Mouse (Mus musculus) small intestine, adult 2 months (tissue): ENCODE results near the gene Zap70.

ENCODE experiments used
- CTCF ChIP-seq: fragments of 200-500 bp; IDR thresholded peaks from 2 replicates; pipeline ENCODE4 v1.5.1; 2012; ENCODE audit warnings: low read depth, mild to moderate bottlenecking, control low read depth, inconsistent platforms, low read length, moderate library complexity, mixed read lengths; ENCODE audit not compliant: insufficient replicate concordance, insufficient read length; ENCODE audit errors: extremely low read depth
- POLR2A ChIP-seq: fragments of 200-500 bp; IDR thresholded peaks from 2 replicates; pipeline ENCODE4 v1.6.1; 2012; ENCODE audit warnings: low read depth, mild to moderate bottlenecking, control low read depth, inconsistent platforms, low read length, moderate library complexity

DNA sequence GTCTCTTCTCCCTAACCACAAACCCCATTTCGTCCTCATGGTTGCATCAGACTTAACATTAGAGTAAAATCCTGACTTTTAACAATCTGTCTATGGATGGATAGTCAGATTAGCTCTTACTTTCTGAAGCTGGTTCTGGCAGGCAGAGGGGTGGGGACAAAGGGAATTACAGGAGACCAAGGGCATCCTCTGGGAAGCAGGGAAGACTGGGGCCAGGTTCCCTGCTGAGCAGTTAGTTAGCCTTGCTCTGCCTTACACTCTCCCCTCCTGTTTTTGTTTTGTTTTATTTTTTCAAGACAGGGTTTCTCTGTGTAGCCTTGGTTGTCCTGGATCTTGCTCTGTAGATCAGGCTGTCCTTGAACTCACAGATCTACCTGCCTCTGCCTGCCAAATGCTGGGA is 8.4 kb downstream of the Zap70 start:
- TF ChIP-seq CTCF (no peak), POLR2A (no peak)
